Mouse (Mus musculus): ENCODE results near the gene Tcn2.

DNA sequence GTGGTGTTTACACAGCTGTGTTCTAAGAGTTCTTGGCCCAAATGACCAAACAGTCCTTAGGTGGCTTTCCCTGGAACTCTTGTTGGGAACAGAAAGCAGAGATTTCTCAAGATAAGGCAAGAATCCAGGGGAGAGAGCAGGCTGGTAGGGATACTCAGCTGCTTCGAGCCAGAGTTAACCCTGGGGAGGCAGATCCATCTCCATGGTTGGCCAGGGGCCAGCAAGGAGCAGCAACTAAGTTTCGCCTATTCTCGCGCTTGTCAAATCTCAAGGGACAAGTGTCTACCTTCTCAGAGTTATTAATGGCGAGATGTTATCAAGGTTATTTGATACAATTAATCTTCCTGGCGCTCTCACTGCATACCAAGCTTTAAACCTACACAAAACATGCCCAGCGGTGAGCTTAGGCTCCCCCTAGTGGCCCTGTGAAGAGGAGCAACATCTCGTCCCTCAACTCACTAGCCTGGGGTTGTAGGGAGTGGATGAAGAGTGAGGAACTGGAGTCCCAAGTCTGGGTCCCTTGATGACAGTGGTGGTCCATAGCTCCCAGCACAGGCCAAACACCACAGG is 10.6 kb downstream of the Tcn2 start:
- TF ChIP-seq CTCF (IDR thresholded peaks at IDR 0.05; ENCODE audit: control insufficient read depth, insufficient read depth, insufficient replicate concordance, low read depth, low read length) (peak; percentile 72; the same call in 1 of the 2 replicates), POLR2A (IDR thresholded peaks at IDR 0.05; ENCODE audit: control insufficient read depth, low read depth, low read length) (no peak)

Measured in testis, adult 2 months (tissue).